Mouse (Mus musculus): ENCODE data around the gene Dnajc9.

GRCm38 (mm10) chr14:20388441-20389129 is at the start of gene Dnajc9:
- TF ChIP-seq CTCF (IDR thresholded peaks at IDR 0.05) (peak; percentile 27; the same call in 1 of the 2 replicates), POLR2A (IDR thresholded peaks at IDR 0.05; ENCODE audit: insufficient read depth, low read depth, low read length) (peak; percentile 90)

Measured in heart, adult 2 months (tissue).